Mouse (Mus musculus) 416B (cell line): ENCODE measurements around the gene Rps28.

Experiments
- DNase-seq: peaks from one replicate; pipeline ENCODE4 v3.0.0; 2011; ENCODE audit warnings: low read depth

Rps28 gene

GRCm38 (mm10) chr17:33812475-33812874 lies 11.9 kb downstream of the Rps28 start:
- DNase-seq, result peak; percentile 52

DNA sequence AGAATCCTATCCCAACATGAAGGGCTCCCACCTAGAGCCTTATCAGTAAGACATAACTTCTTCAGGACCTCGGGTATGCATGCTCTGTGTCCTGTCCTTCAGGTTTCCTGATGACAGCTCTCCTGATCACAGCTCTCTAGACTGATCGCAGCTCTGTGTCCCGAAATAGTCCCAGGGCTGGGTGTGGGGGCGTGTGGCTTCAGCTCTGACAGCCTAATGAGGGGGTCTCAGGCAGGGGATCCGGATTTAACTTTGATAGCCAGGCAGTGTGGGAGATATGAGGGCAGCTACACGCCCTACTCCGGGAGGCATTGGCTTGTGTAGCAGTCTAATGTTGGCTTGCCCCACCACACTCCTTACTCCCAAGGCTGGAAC lies 13.2 kb downstream of the Rps28 start:
- DNase-seq, result no peak

- peak; percentile 97 for DNase-seq
These were observed 13.8 kb downstream of the Rps28 start, which contains the start of gene Kank3 for GRCm38 (mm10) chr17:33810334-33811141. TSS of gene Kank3 (plus strand) at chr17:33810519.

- DNase-seq, result no peak
These were observed 16.2 kb downstream of the Rps28 start for GRCm38 (mm10) chr17:33808192-33808591.

GRCm38 (mm10) chr17:33807181-33807888 lies 17.0 kb downstream of the Rps28 start:
- DNase-seq, result no peak

DNA sequence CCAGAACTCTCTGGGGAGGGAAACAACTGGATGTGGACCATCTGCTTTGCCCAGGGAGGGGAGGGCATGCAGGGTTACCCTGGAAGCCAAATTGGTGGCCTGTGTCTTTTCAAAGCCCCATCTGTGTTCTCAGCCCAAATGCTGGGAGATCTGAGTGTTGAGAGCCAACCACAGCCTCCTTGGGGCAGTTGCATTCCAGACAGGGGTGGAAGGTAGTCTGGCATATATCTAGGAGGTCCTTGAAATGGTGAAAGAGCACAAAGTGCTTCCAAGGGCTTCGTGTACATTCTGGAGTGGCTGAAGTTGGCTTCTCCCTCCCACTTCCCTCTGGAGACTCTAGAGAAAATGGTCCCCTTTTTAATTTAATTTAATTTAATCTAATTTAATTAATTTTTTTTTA lies 19.6 kb downstream of the Rps28 start:
- DNase-seq, result no peak

DNA sequence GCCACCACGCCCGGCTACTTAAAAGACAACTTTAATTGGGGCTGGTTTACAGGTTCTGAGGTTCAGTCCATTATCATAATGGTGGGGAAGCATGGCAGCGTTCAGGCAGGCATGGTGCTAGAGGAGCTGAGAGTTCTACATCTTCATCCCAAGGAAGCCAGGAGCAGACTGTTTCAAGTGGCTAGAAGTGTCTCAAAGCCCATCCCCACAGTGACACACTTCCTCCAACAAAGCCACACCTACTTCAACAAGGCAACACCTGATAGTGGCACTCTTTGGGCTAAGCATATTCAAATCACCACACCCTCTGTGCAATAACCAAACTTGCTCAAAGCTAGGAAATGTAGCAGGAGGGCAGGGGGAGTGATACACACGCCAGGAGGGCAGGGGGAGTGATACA lies 20.2 kb downstream of the Rps28 start:
- no peak for DNase-seq

DNA sequence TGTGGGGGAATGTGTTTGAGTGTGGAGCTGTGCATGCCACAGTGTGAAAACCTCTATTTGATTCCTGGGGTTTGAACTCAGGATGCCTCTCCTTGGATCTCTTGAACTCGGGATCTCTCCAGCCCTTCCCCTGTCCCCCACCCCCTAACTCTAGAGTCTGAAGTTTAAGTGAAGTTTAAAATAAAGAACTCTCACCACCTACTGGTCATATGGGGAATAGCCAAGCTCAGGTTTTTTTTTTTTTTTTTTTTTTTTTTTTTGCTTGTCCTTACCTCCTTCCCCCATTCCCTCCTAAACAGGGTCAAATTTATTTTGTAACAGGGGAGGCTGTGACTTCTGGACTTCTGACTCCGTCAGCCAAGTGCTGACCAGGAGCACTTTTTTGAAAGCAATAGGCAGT lies 22.1 kb downstream of the Rps28 start:
- DNase-seq, result no peak

DNA sequence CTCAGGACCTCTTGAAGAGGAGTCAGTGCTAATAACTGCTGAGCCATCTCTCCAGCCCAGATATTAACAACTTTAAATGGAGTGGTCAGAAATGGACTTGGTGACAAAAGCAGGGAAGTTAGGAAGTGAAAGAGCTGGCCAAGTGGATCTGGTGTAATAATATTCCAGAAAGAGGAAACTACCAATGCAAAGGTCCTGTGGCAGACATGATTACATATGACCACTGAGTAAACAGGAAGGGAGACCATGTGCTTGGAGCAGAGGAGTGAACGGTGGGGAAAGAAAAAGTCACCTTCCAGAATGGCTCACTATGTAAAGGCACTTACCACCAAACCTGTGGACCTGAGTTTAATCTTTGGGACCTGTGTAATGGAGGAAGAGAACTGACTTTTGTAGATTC lies 25.1 kb downstream of the Rps28 start:
- no peak for DNase-seq

GRCm38 (mm10) chr17:33798306-33798705 lies 26.1 kb downstream of the Rps28 start:
- peak; percentile 79 for DNase-seq

- DNase-seq, result peak; percentile 60
These were observed 35.6 kb downstream of the Rps28 start for GRCm38 (mm10) chr17:33788732-33789131.

DNA sequence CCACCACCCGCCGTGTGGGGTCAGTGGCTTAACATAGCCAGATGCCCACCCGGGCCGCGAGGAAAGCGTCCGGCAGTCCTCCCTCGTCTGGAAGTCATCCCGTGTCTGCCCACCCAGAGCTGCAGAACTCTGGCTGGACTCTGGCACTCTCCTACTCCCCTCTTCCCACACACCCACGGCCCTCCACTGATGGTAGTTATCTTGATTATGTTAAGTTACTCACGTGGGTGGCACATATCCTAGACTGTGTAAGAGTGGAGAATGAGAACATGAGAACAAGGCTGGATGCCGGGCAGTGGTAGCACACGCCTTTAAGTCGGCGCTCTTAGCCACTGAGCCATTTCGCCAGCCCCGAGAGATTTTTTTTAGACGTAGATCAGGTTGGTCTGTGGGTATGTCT lies 38.0 kb downstream of the Rps28 start:
- DNase-seq, result no peak

DNA sequence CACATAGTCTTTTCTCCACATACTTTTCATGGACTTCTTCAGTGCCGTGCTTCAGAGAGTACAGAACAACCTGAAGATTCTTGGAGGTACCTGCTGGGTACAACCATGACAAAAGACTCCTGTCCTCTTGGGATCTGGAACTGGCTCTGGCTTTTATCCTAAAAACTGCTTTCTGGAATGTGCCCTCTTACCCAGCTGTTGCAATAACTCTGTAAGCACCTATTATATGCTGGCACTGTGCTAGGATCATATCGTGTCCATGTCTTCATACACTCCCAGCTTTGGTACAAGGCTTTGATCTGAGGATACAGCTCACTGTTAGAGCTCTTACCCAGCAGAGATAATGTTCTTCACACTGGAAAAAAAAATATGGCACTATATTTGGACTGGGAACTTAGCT lies 39.4 kb downstream of the Rps28 start:
- no peak for DNase-seq

DNA sequence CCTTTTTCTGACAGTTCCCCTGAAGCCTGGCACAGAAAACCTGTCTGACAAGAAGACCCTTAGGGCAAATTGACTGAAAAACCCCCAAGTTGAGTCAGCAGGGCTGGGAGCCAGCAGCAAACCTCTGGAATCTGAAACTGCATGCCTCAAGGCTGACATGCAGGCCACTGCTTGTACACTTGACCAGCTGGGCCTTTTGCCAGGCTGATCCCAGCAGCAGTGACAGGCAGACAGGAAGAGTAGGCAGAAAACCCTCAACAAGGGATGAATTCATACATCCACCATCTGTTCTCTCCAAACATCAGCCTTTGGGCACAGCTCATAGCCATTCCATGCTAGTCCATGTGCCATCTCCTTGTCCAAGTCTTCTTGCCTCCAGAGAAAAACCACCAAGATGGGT lies 41.0 kb downstream of the Rps28 start:
- DNase-seq, result no peak

DNA sequence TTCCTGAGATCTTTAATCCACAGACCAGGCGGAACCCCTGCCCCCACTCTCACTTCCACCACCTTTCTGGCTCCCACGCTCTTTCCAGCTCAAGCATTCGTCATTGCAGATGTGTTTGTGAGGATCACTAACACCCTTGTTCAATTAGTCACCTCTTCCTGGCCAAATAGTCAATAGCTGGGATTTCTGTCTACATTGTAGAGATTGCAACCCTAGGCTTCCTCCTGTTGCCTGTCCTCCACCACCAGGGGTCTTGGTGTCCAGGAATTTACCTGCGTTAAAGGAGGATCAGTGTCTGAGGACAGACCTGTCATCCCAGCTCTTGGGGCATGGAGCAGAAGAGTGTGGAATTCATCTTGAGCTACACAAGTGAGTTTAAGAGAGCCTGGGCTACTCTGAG lies 42.3 kb downstream of the Rps28 start:
- DNase-seq, result peak; percentile 25

DNA sequence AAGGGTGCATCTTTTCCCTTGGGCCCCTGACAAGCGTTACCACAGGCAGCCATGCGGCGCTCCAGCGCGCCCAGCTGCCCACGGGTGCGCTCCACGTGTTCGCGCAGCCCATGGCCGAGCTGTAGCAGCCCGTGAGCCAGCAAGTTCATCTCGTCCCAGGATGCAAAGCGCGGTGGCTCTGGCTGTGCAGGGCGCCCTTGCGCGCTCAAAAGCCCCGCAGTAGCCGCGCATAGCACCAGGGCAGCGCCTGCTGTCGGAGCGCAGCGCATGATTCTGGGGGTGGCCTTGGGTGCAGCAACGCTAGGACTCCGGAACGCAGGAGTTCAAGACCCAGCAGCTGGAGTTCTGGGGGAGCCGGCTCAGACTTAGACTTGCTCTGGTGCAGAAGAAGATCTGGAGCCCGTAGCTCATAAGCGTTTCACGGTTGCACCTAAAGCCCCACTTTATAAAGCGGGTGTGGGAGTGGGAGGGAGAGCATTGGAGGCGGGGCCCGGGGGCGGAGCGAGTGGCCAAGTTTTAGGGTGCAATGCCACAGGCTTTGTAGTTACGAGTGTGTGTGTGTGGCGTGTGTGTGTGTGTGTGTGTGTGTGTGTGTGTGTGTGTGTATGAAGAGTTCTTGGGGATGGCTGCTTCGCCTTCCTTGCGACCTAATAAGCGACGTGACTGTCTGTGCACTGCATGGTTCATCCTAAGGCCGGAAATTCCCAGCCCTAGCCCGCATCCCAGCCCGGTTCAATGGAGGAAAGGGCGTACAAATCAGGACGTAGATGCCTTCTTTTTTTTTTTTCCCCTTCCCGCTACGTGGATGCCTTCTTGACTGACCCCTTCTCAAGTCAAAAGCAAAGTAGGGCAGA lies 43.0 kb downstream of the Rps28 start, which contains the start of gene Angptl4:
Gene Angptl4 (minus strand): TSS at position 707 of the 854 bp plus-strand sequence.
- peak; percentile 79 for DNase-seq

DNA sequence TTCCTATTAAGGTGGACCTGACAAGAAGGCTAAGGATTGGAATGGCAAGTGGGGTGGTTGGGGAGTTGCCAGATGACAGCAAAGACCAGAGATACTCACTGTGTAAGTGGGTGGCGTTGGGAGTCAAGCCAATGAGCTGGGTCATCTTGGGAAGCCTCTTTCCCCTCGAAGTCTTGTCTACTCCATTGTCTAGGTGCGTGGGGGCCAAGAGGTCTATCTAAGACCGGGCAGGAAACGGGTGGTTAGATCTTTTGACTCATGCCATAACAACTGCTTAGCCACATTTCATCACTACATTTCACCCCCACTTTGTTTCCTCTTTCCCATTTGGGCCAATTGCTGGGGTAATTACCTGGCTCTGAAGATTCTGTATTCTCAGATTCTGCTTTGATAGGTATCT lies 43.9 kb downstream of the Rps28 start:
- peak; percentile 88 for DNase-seq

- no peak for DNase-seq
These were observed 44.4 kb downstream of the Rps28 start for GRCm38 (mm10) chr17:33779967-33780295.

GRCm38 (mm10) chr17:33779271-33779966 lies 44.9 kb downstream of the Rps28 start:
- DNase-seq, result peak; percentile 30

GRCm38 (mm10) chr17:33775287-33775686 lies 49.1 kb downstream of the Rps28 start:
- DNase-seq, result no peak

GRCm38 (mm10) chr17:33774573-33775155 lies 49.7 kb downstream of the Rps28 start:
- no peak for DNase-seq
